ENCODE assay signal across 9 mouse cellular contexts in genomic region chr2:161498449-161499096, GRCm38 (mm10).
DNase-seq lines count a peak whose midpoint lies in the region; ATAC-seq and TF ChIP-seq lines count a peak whose summit lies in the region.
"Had no signal": no experiment of that assay in that cellular context is flagged by ENCODE, and none has a peak within 500 bp of the region (broad histone marks: within the 10 kb centered on the region; RNA-seq: fewer than 3 reads in every experiment).

No protein-coding gene starts in this region.

- TF ChIP-seq POLR2A in thymus, adult 2 months (IDR thresholded peaks at IDR 0.05; ENCODE audit: control insufficient read depth, extremely low read depth, insufficient read depth, low read length, poor library complexity), result no peak

- H3K9ac ChIP-seq in kidney, embryonic 16.5 days (replicated peaks; ENCODE audit: low read length), result no peak overlapping the region
- no peak overlapping the region for H3K9ac ChIP-seq in hindbrain, embryonic 11.5 days (ENCODE audit: low read depth, low read length)
- peak overlapping the region; percentile 46 for H3K9ac ChIP-seq in midbrain, postnatal 0 days (replicated peaks; ENCODE audit: low read length, poor library complexity, severe bottlenecking)
- H3K9ac ChIP-seq: liver, embryonic 15.5 days had no signal

- no peaks in the 10 kb centered on the region for H3K27me3 ChIP-seq in kidney, embryonic 16.5 days (ENCODE audit: insufficient read depth, low read length)
- H3K27me3 ChIP-seq in hindbrain, embryonic 11.5 days (ENCODE audit: control insufficient read depth, insufficient read depth, low read length), result no peaks in the 10 kb centered on the region
- no peaks in the 10 kb centered on the region for H3K27me3 ChIP-seq in midbrain, postnatal 0 days (ENCODE audit: insufficient read depth, low read length)
- no peaks in the 10 kb centered on the region for H3K27me3 ChIP-seq in thymus, adult 2 months (ENCODE audit: control insufficient read depth, insufficient read depth, low read length)
- H3K27me3 ChIP-seq: liver, embryonic 15.5 days had no signal

- 19% methylated on average over 13 of the region's 13 CpGs for WGBS in kidney, embryonic 16.5 days
- 28% methylated on average over 13 of the region's 13 CpGs for WGBS in hindbrain, embryonic 11.5 days
- WGBS in midbrain, postnatal 0 days, result 10% methylated on average over 13 of the region's 13 CpGs
- 30% methylated on average over 13 of the region's 13 CpGs for WGBS in thymus, adult 2 months

- H3K9me3 ChIP-seq in kidney, embryonic 16.5 days (ENCODE audit: low read length), result no peaks in the 10 kb centered on the region
- H3K9me3 ChIP-seq in hindbrain, embryonic 11.5 days (ENCODE audit: control insufficient read depth, low read length), result no peaks in the 10 kb centered on the region
- H3K9me3 ChIP-seq in midbrain, postnatal 0 days (ENCODE audit: low read length), result no peaks in the 10 kb centered on the region
- H3K9me3 ChIP-seq: liver, embryonic 15.5 days had no signal

- no peaks in the 10 kb centered on the region; the same call in 1 of the 2 replicates for H3K4me1 ChIP-seq in kidney, embryonic 16.5 days (ENCODE audit: insufficient read depth, low read length)
- H3K4me1 ChIP-seq in hindbrain, embryonic 11.5 days (replicated peaks; ENCODE audit: control insufficient read depth, insufficient read depth, low read length), result no peaks in the 10 kb centered on the region
- H3K4me1 ChIP-seq in midbrain, postnatal 0 days (ENCODE audit: insufficient read depth, low read length), result peaks cover 3% of the 10 kb centered on the region; the same call in 1 of the 2 replicates
- H3K4me1 ChIP-seq in thymus, adult 2 months (replicated peaks; ENCODE audit: control insufficient read depth, insufficient read depth, low read length), result no peaks in the 10 kb centered on the region
- H3K4me1 ChIP-seq: liver, embryonic 15.5 days had no signal

- peak overlapping the region; percentile 45 for H3K4me2 ChIP-seq in kidney, embryonic 16.5 days (replicated peaks; ENCODE audit: low read depth, low read length)
- H3K4me2 ChIP-seq in hindbrain, embryonic 11.5 days (replicated peaks; ENCODE audit: low read depth, low read length), result peak overlapping the region; percentile 47
- peak overlapping the region; percentile 58 for H3K4me2 ChIP-seq in midbrain, postnatal 0 days (ENCODE audit: low read depth, low read length, poor library complexity, severe bottlenecking)
- H3K4me2 ChIP-seq: liver, embryonic 15.5 days had no signal

- no peaks in the 10 kb centered on the region for H3K36me3 ChIP-seq in kidney, embryonic 16.5 days (ENCODE audit: insufficient read depth, low read length)
- H3K36me3 ChIP-seq in hindbrain, embryonic 11.5 days (ENCODE audit: control insufficient read depth, insufficient read depth, low read length), result no peaks in the 10 kb centered on the region
- no peaks in the 10 kb centered on the region for H3K36me3 ChIP-seq in midbrain, postnatal 0 days (ENCODE audit: insufficient read depth, low read length)
- no peaks in the 10 kb centered on the region for H3K36me3 ChIP-seq in thymus, adult 2 months (ENCODE audit: control insufficient read depth, insufficient read depth, low read length)
- H3K36me3 ChIP-seq: liver, embryonic 15.5 days had no signal

- H3K4me3 ChIP-seq in kidney, embryonic 16.5 days (ENCODE audit: low read length), result peak overlapping the region; percentile 7
- H3K4me3 ChIP-seq in hindbrain, embryonic 11.5 days (ENCODE audit: low read depth, low read length), result peak overlapping the region; percentile 25
- H3K4me3 ChIP-seq in midbrain, postnatal 0 days (ENCODE audit: low read depth, low read length), result peak overlapping the region; percentile 36
- no peak overlapping the region for H3K4me3 ChIP-seq in thymus, adult 2 months (ENCODE audit: control insufficient read depth, insufficient read depth, low read length)
- H3K4me3 ChIP-seq: liver, embryonic 15.5 days had no signal

- H3K27ac ChIP-seq in kidney, embryonic 16.5 days (ENCODE audit: low read length), result no peak overlapping the region
- no peak overlapping the region for H3K27ac ChIP-seq in hindbrain, embryonic 11.5 days (ENCODE audit: low read depth, low read length)
- H3K27ac ChIP-seq in midbrain, postnatal 0 days (ENCODE audit: low read depth, low read length), result 0 out of 2 replicates have a peak overlapping the region, but pooled peaks have one; percentile 38
- no peak overlapping the region for H3K27ac ChIP-seq in thymus, adult 2 months (ENCODE audit: control insufficient read depth, insufficient read depth, low read length)
- H3K27ac ChIP-seq: liver, embryonic 15.5 days had no signal

- no peak for ATAC-seq in kidney, embryonic 16.5 days (ENCODE audit: low FRiP score, low TSS enrichment)
- ATAC-seq in hindbrain, embryonic 11.5 days (ENCODE audit: low FRiP score), result no peak; the same call in 1 of the 2 replicates
- ATAC-seq in midbrain, postnatal 0 days (ENCODE audit: low FRiP score), result no peak

- no peak for DNase-seq in kidney, adult 11 months
- DNase-seq in embryo, embryonic 11 days, result peak; percentile 26
- peak; percentile 33 for DNase-seq in hindbrain, embryonic 11.5 days (ENCODE audit: low spot score)
- peak; percentile 51 for DNase-seq in midbrain, postnatal 0 days (ENCODE audit: low spot score)
- no peak for DNase-seq in gastrocnemius, adult 8-10 months (ENCODE audit: low spot score in 2 of 2)
- no peak for DNase-seq in thymus, adult 2 months
- DNase-seq in thymus, postnatal 4 days, result no peak

- peak; percentile 59 for TF ChIP-seq CTCF in midbrain, postnatal 0 days (IDR thresholded peaks at IDR 0.05)
- TF ChIP-seq CTCF in thymus, adult 2 months (IDR thresholded peaks at IDR 0.05; ENCODE audit: borderline replicate concordance, control insufficient read depth, extremely low read depth, insufficient read depth, low read length, poor library complexity), result no peak

Comparison
In these comparisons a context has a peak if more than half of its experiments do, and no peak if none do; other contexts are left out.
1. DNase-seq: peak in embryo, embryonic 11 days (single experiment), hindbrain, embryonic 11.5 days (single experiment) and midbrain, postnatal 0 days (single experiment); none in kidney, adult 11 months (single experiment), gastrocnemius, adult 8-10 months (0 of 2), thymus, adult 2 months (single experiment) and thymus, postnatal 4 days (single experiment).
2. Peak in every context shown above with its lines, with median percentiles within 50 percentile points of each other: H3K4me2 ChIP-seq.